ENCODE assay signal across 8 mouse cellular contexts in genomic region chr11:70702781-70703180, GRCm38 (mm10). TPM values are rescaled to one million over a fixed set of nuclear protein-coding genes. Genes with fewer than 3 reads are reported as not detected.
DNase-seq lines count a peak whose midpoint lies in the region; ATAC-seq and TF ChIP-seq lines count a peak whose summit lies in the region.

No protein-coding gene starts in this region.

- no peak for TF ChIP-seq CTCF in gastrocnemius, adult 2 months (IDR thresholded peaks at IDR 0.05)

- ATAC-seq in hindbrain, embryonic 15.5 days (ENCODE audit: low FRiP score, low read depth): no peak
- ATAC-seq in midbrain, embryonic 12.5 days (ENCODE audit: low FRiP score, low read depth): no peak
- no peak for ATAC-seq in activated CD4-positive, CD25-positive, alpha-beta regulatory T cell, adult 4 months

- peak overlapping the region; percentile 75 for H3K4me3 ChIP-seq in gastrocnemius, adult 2 months
- H3K4me3 ChIP-seq in hindbrain, embryonic 15.5 days: no peak overlapping the region
- no peak overlapping the region for H3K4me3 ChIP-seq in midbrain, embryonic 12.5 days

- intact Hi-C loops in gastrocnemius, adult 2 months (cut with DNase I): no loop called here

- peaks cover 24% of the 10 kb centered on the region for H3K4me1 ChIP-seq in hindbrain, embryonic 15.5 days (replicated peaks)
- peaks cover 24% of the 10 kb centered on the region for H3K4me1 ChIP-seq in midbrain, embryonic 12.5 days

- peak overlapping the region; percentile 83; the same call in 1 of the 2 replicates for H3K4me2 ChIP-seq in hindbrain, embryonic 15.5 days
- no peak overlapping the region for H3K4me2 ChIP-seq in midbrain, embryonic 12.5 days (replicated peaks)

- H3K9me3 ChIP-seq in hindbrain, embryonic 15.5 days: no peaks in the 10 kb centered on the region
- H3K9me3 ChIP-seq in midbrain, embryonic 12.5 days: no peaks in the 10 kb centered on the region

- DNase-seq in gastrocnemius, adult 18-20 months (ENCODE audit: low spot score): peak; percentile 90
- no peak for DNase-seq in gastrocnemius, postnatal 4 days (ENCODE audit: low spot score in 2 of 2)
- peak; percentile 96 for DNase-seq in gastrocnemius, adult 2 months
- DNase-seq in frontal cortex, postnatal 36 days (ENCODE audit: low spot score in 2 of 2): no peak
- DNase-seq in kidney, postnatal 10 days: no peak

- no peak overlapping the region for H3K9ac ChIP-seq in hindbrain, embryonic 15.5 days
- H3K9ac ChIP-seq in midbrain, embryonic 12.5 days (replicated peaks): 0 out of 2 replicates have a peak overlapping the region, but pooled peaks have one; percentile 28

- peak overlapping the region; percentile 100 for H3K27ac ChIP-seq in gastrocnemius, adult 2 months
- no peak overlapping the region for H3K27ac ChIP-seq in hindbrain, embryonic 15.5 days (replicated peaks)
- H3K27ac ChIP-seq in midbrain, embryonic 12.5 days (replicated peaks): no peak overlapping the region

- peaks cover 35% of the 10 kb centered on the region for H3K36me3 ChIP-seq in hindbrain, embryonic 15.5 days
- peaks cover 43% of the 10 kb centered on the region for H3K36me3 ChIP-seq in midbrain, embryonic 12.5 days

- H3K27me3 ChIP-seq in hindbrain, embryonic 15.5 days: no peaks in the 10 kb centered on the region
- H3K27me3 ChIP-seq in midbrain, embryonic 12.5 days: 0 out of 2 replicates have a peak, but pooled peaks cover 2% of the 10 kb centered on the region

- 79% methylated on average over 6 of the region's 6 CpGs for WGBS in hindbrain, embryonic 15.5 days
- WGBS in midbrain, embryonic 12.5 days: 76% methylated on average over 6 of the region's 6 CpGs

RNA-seq across cellular contexts. Expression of gene Kif1c, which starts 2.4 kb away (rescaled TPM):
- 100 to 1,000 TPM; 587 to 632 TPM for total RNA-seq in gastrocnemius, adult 18-20 months (2021)
- total RNA-seq in gastrocnemius, postnatal 4 days (2021): 100 to 1,000 TPM; 162 to 166 TPM
- total RNA-seq in gastrocnemius, adult 2 months (2021): 100 to 1,000 TPM; 579 to 631 TPM
- polyA plus RNA-seq in hindbrain, embryonic 15.5 days (2015; fragmentation: Nextera tagmentation; extraction: Ambion mirVana): 1.7 and 1.9 TPM in 2 replicates
- 2.0 and 2.2 TPM in 2 replicates for polyA plus RNA-seq in midbrain, embryonic 12.5 days (2016; fragmentation: Nextera tagmentation; extraction: Ambion mirVana)
- 1 to 10 TPM; 1.5 TPM for polyA plus RNA-seq in activated CD4-positive, CD25-positive, alpha-beta regulatory T cell, adult 4 months (2017; shearing (Covaris generic))

RNA-seq across cellular contexts. Expression of gene Inca1, which starts 2.8 kb away (rescaled TPM):
- total RNA-seq in gastrocnemius, adult 18-20 months (2021): 1 to 10 TPM; 4.1 to 6.4 TPM
- total RNA-seq in gastrocnemius, postnatal 4 days (2021): 1 to 10 TPM; 2.0 to 3.0 TPM
- total RNA-seq in gastrocnemius, adult 2 months (2021): 1 to 10 TPM; 3.8 to 5.7 TPM
- polyA plus RNA-seq in hindbrain, embryonic 15.5 days (2015; fragmentation: Nextera tagmentation; extraction: Ambion mirVana): 1.8 and 1.9 TPM in 2 replicates
- polyA plus RNA-seq in midbrain, embryonic 12.5 days (2016; fragmentation: Nextera tagmentation; extraction: Ambion mirVana): 0.86 and 1.3 TPM in 2 replicates
- under 1 TPM in 1 of 2 experiments, not detected in 1; 0.63 TPM for polyA plus RNA-seq in activated CD4-positive, CD25-positive, alpha-beta regulatory T cell, adult 4 months (2017; shearing (Covaris generic))

RNA-seq across cellular contexts. Expression of gene Camta2, which starts 14.9 kb away (rescaled TPM):
- 10 to 100 TPM; 40.6 TPM for total RNA-seq in gastrocnemius, adult 18-20 months (2021)
- 10 to 100 TPM; 18.1 to 20.3 TPM for total RNA-seq in gastrocnemius, postnatal 4 days (2021)
- total RNA-seq in gastrocnemius, adult 2 months (2021): 10 to 100 TPM; 39.6 to 44.9 TPM
- 23.4 and 27.5 TPM in 2 replicates for polyA plus RNA-seq in hindbrain, embryonic 15.5 days (2015; fragmentation: Nextera tagmentation; extraction: Ambion mirVana)
- 13.0 and 14.9 TPM in 2 replicates for polyA plus RNA-seq in midbrain, embryonic 12.5 days (2016; fragmentation: Nextera tagmentation; extraction: Ambion mirVana)
- 10 to 100 TPM; 11.3 to 14.0 TPM for polyA plus RNA-seq in activated CD4-positive, CD25-positive, alpha-beta regulatory T cell, adult 4 months (2017; shearing (Covaris generic))

RNA-seq across cellular contexts. Expression of gene Spag7, which starts 33.6 kb away (rescaled TPM):
- total RNA-seq in gastrocnemius, adult 18-20 months (2021): 100 to 1,000 TPM in 1 of 2 experiments, 10 to 100 TPM in 1; 83.4 to 103 TPM
- total RNA-seq in gastrocnemius, postnatal 4 days (2021): 100 to 1,000 TPM; 119 to 129 TPM
- total RNA-seq in gastrocnemius, adult 2 months (2021): 10 to 100 TPM; 86.3 to 86.4 TPM
- polyA plus RNA-seq in hindbrain, embryonic 15.5 days (2015; fragmentation: Nextera tagmentation; extraction: Ambion mirVana): 152 and 164 TPM in 2 replicates
- 156 and 160 TPM in 2 replicates for polyA plus RNA-seq in midbrain, embryonic 12.5 days (2016; fragmentation: Nextera tagmentation; extraction: Ambion mirVana)
- polyA plus RNA-seq in activated CD4-positive, CD25-positive, alpha-beta regulatory T cell, adult 4 months (2017; shearing (Covaris generic)): 100 to 1,000 TPM; 126 to 150 TPM

RNA-seq across cellular contexts. Expression of gene Eno3, which starts 45.8 kb away (rescaled TPM):
- total RNA-seq in gastrocnemius, adult 18-20 months (2021): 1,000 to 10,000 TPM; 5,616 to 7,081 TPM
- 1,000 to 10,000 TPM; 4,042 to 4,361 TPM for total RNA-seq in gastrocnemius, postnatal 4 days (2021)
- total RNA-seq in gastrocnemius, adult 2 months (2021): 1,000 to 10,000 TPM; 7,153 to 7,488 TPM
- 6.7 and 8.7 TPM in 2 replicates for polyA plus RNA-seq in hindbrain, embryonic 15.5 days (2015; fragmentation: Nextera tagmentation; extraction: Ambion mirVana)
- polyA plus RNA-seq in midbrain, embryonic 12.5 days (2016; fragmentation: Nextera tagmentation; extraction: Ambion mirVana): 12.0 and 12.7 TPM in 2 replicates
- polyA plus RNA-seq in activated CD4-positive, CD25-positive, alpha-beta regulatory T cell, adult 4 months (2017; shearing (Covaris generic)): 10 to 100 TPM; 20.9 to 21.4 TPM

Comparison
In these comparisons a context has a peak if more than half of its experiments do, and no peak if none do; other contexts are left out.
1. DNase-seq: peak in gastrocnemius, adult 18-20 months (single experiment) and gastrocnemius, adult 2 months (single experiment); none in gastrocnemius, postnatal 4 days (0 of 2), frontal cortex, postnatal 36 days (0 of 2) and kidney, postnatal 10 days (single experiment).